Mouse (Mus musculus) cerebellum, adult 2 months (tissue): ENCODE measurements at regions not wholly inside any gene's neighbourhood (a gene's known extent, or its start where the extent isn't known, plus 50 kb on each side); places are given as distances from the start of the nearest gene placed in this dataset.

ENCODE experiments used
- DNase-seq, 2 experiments: peaks; one replicate each; pipeline ENCODE4 v3.0.0; 2021
- H3K27ac ChIP-seq: fragments of 200-500 bp; 2 replicates; pipeline ENCODE4 v1.5.1; 2012; ENCODE audit warnings: low read length, control low read depth, inconsistent platforms; ENCODE audit not compliant: insufficient read depth
- H3K27me3 ChIP-seq: fragments of 200-500 bp; 2 replicates; pipeline ENCODE4 v1.6.1; 2012; ENCODE audit warnings: inconsistent platforms, mild to moderate bottlenecking, low read length, moderate library complexity; ENCODE audit not compliant: control insufficient read depth, insufficient read depth
- H3K4me1 ChIP-seq: fragments of 200-500 bp; 2 replicates; pipeline ENCODE4 v1.6.1; 2011; ENCODE audit warnings: low read length; ENCODE audit not compliant: control insufficient read depth, insufficient read depth
- H3K4me3 ChIP-seq: fragments of 200-500 bp; replicated peaks from 2 replicates; pipeline ENCODE3; 2011; ENCODE audit warnings: mild to moderate bottlenecking, low read depth, low read length, control low read depth; ENCODE audit not compliant: insufficient read depth
- CTCF ChIP-seq: fragments of 200-500 bp; IDR thresholded peaks from 2 replicates; pipeline ENCODE4 v1.5.1; 2011; ENCODE audit warnings: low read depth, mild to moderate bottlenecking, control low read depth, low read length, moderate library complexity, borderline replicate concordance; ENCODE audit not compliant: insufficient read depth
- POLR2A ChIP-seq: fragments of 200-500 bp; IDR thresholded peaks from 2 replicates; pipeline ENCODE4 v1.6.1; 2011; ENCODE audit warnings: low read length, control low read depth, borderline replicate concordance; ENCODE audit not compliant: insufficient read depth
- WGBS: fragments of 180-500 bp; shearing (Covaris S2); methylation state at CpG from one replicate; pipeline ENCODE4 v1.1.7; 2018; 5-methylcytosine and 5-hydroxymethylcytosine counted together

GRCm38 (mm10) chr7:137909456-137909855 is 472.0 kb downstream of the Glrx3 start:
- WGBS, result 64% methylated on average over 3 of the region's 3 CpGs
- Histone ChIP-seq H3K27me3 (no peaks in the 10 kb centered on the region), H3K4me1 (no peaks in the 10 kb centered on the region), H3K4me3 (no peak overlapping the region), H3K27ac (no peak overlapping the region)
- TF ChIP-seq POLR2A, result no peak
- TF ChIP-seq CTCF, result no peak
- no peak for DNase-seq

DNA sequence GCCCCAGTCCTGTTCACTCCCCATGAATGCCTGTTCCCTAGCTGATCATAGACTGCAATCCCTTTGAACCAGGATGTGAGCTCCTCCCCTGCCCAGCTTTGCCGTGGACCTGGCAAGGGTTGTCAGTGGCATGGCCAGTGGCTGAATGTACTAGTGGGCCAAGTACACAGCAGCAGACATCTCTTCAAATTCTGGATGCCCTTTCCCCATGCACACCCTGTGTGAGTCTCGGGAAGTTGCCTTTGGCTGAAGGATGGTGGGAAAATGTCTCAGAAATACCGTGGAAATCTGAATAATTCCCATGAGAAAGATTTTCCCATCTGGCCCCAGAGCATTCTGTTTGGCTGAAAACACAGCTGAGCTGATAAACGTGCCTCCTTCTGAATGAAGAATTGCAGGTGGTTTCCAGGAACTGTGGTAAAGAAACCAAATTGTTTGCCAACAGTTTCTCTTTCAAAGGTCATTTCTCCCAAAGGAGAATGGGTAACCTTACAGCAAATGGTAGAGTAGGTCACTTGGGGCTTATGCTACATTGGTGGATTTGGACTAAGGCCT is 476.2 kb downstream of the Glrx3 start:
- peaks cover 13% of the 10 kb centered on the region; the same call in 1 of the 2 replicates for H3K4me1 ChIP-seq
- TF ChIP-seq POLR2A, result no peak
- no peak for TF ChIP-seq CTCF
- no peak for DNase-seq
- 59% methylated on average over 4 of the region's 4 CpGs for WGBS
- no peak overlapping the region for H3K27ac ChIP-seq
- no peaks in the 10 kb centered on the region for H3K27me3 ChIP-seq
- H3K4me3 ChIP-seq, result no peak overlapping the region

GRCm38 (mm10) chr7:137914506-137914905 is 477.1 kb downstream of the Glrx3 start:
- WGBS, result 96% methylated on average over 5 of the region's 5 CpGs
- TF ChIP-seq CTCF, result no peak
- DNase-seq, result no peak
- H3K27ac ChIP-seq, result no peak overlapping the region
- peaks cover 13% of the 10 kb centered on the region; the same call in 1 of the 2 replicates for H3K4me1 ChIP-seq
- H3K27me3 ChIP-seq, result no peaks in the 10 kb centered on the region
- H3K4me3 ChIP-seq, result no peak overlapping the region

GRCm38 (mm10) chr7:137916351-137916750 is 478.9 kb downstream of the Glrx3 start:
- no peak overlapping the region for H3K4me3 ChIP-seq
- no peak overlapping the region for H3K27ac ChIP-seq
- no peaks in the 10 kb centered on the region for H3K27me3 ChIP-seq
- 11% methylated on average over 1 of the region's 1 CpGs for WGBS
- H3K4me1 ChIP-seq, result peaks cover 13% of the 10 kb centered on the region; the same call in 1 of the 2 replicates
- peak; percentile 31 to 67 for DNase-seq
- TF ChIP-seq CTCF, result no peak
- no peak for TF ChIP-seq POLR2A

DNA sequence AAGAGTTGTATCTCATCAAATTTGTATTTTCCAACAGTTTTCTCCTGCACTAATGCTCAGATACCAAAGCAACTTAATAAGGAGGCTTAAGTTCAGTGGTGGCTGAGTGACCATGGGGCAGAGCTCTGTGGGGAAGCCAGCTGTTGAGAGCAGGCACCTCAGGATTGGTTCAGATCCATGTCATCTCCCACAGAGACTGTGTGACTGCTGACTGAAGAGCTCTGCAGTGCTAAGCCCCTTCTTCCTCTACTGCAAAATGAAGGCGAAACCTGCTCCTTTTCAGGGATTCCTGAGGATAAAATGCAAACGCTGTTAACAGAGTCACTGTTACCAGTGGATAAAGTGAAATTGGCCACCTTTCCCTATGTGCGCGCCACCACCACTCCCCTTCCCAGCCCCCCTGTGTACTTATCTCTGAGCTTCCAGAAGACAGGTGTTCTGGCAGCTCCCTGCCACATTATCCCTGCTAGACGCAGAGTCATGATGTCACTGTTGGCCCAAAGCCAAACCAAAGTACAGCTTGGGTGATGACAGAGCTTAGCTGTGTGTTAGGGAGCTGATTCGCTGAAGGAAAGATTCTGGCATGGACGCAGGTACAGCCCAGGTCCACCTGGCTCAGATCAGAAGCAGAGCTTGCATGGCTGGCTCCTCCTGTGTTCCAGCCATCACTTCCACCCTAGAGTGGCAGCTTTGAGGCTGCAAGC is 472.9 kb downstream of the Tcerg1l start:
- Histone ChIP-seq H3K27me3 (no peaks in the 10 kb centered on the region), H3K4me3 (no peak overlapping the region), H3K4me1 (peaks cover 8% of the 10 kb centered on the region), H3K27ac (no peak overlapping the region)
- WGBS, result 32% methylated on average over 7 of the region's 7 CpGs
- DNase-seq, result peak; percentile 50 to 59
- no peak for TF ChIP-seq CTCF
- TF ChIP-seq POLR2A, result no peak

GRCm38 (mm10) chr7:137925656-137926055 is 471.9 kb downstream of the Tcerg1l start:
- Histone ChIP-seq H3K27me3 (no peaks in the 10 kb centered on the region), H3K4me3 (no peak overlapping the region), H3K4me1 (peaks cover 8% of the 10 kb centered on the region), H3K27ac (no peak overlapping the region)
- TF ChIP-seq POLR2A (no peak), CTCF (no peak)
- no peak for DNase-seq
- 86% methylated on average over 3 of the region's 3 CpGs for WGBS

DNA sequence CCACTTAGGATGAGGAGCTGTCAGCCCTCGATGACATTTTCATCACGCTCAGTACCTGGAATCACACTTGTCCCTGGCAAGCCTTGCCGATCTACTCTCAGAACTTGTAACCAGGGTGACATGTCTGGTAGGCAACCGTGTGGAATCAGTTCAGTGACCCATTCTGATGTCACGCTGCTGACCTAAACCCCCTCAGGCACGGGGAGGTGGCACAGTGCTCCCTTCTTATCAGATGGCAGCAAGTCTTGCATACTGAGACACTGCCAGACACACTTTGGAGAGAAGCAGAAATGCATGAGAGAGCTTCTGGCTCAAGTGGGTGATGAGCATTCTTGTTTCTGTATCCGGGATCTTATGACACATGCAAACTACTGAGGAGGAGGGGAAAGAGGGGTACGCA is 470.2 kb downstream of the Tcerg1l start:
- Histone ChIP-seq H3K4me1 (peaks cover 8% of the 10 kb centered on the region), H3K4me3 (no peak overlapping the region), H3K27ac (no peak overlapping the region), H3K27me3 (no peaks in the 10 kb centered on the region)
- no peak for TF ChIP-seq CTCF
- no peak for TF ChIP-seq POLR2A
- no peak for DNase-seq
- WGBS, result 70% methylated on average over 8 of the region's 8 CpGs

GRCm38 (mm10) chr7:137930200-137930599 is 467.3 kb downstream of the Tcerg1l start:
- no peaks in the 10 kb centered on the region for H3K27me3 ChIP-seq
- 91% methylated on average over 7 of the region's 7 CpGs for WGBS
- peaks cover 5% of the 10 kb centered on the region; the same call in 1 of the 2 replicates for H3K4me1 ChIP-seq
- H3K27ac ChIP-seq, result no peak overlapping the region
- DNase-seq, result no peak
- no peak for TF ChIP-seq POLR2A
- TF ChIP-seq CTCF, result no peak
- no peak overlapping the region for H3K4me3 ChIP-seq
